8 mouse cellular contexts compared by ENCODE assay signal in genomic region chr12:40220001-40220570, GRCm38 (mm10). TPM values are rescaled to one million over a fixed set of nuclear protein-coding genes. Genes with fewer than 3 reads are reported as not detected.
DNase-seq lines count a peak whose midpoint lies in the region; ATAC-seq and TF ChIP-seq lines count a peak whose summit lies in the region.

No protein-coding gene starts in this region.

- H3K9ac ChIP-seq in forebrain, embryonic 11.5 days (ENCODE audit: low read length): peak overlapping the region; percentile 29; the same call in 1 of the 2 replicates
- H3K9ac ChIP-seq in limb, embryonic 11.5 days (ENCODE audit: low read length): no peak overlapping the region
- H3K9ac ChIP-seq in midbrain, embryonic 15.5 days: no peak overlapping the region

- TF ChIP-seq CTCF in thymus, adult 2 months (IDR thresholded peaks at IDR 0.05; ENCODE audit: borderline replicate concordance, control insufficient read depth, extremely low read depth, insufficient read depth, low read length, poor library complexity): no peak

- WGBS in forebrain, embryonic 11.5 days: 61% methylated on average over 3 of the region's 3 CpGs
- 70% methylated on average over 3 of the region's 3 CpGs for WGBS in hindbrain, embryonic 10.5 days
- WGBS in limb, embryonic 11.5 days: 60% methylated on average over 3 of the region's 3 CpGs
- 39% methylated on average over 3 of the region's 3 CpGs for WGBS in midbrain, embryonic 15.5 days
- 79% methylated on average over 3 of the region's 3 CpGs for WGBS in thymus, adult 2 months

- H3K4me1 ChIP-seq in forebrain, embryonic 11.5 days (replicated peaks; ENCODE audit: control insufficient read depth, insufficient read depth, low read length): peaks cover 5% of the 10 kb centered on the region; the same call in 1 of the 2 replicates
- peaks cover 25% of the 10 kb centered on the region for H3K4me1 ChIP-seq in hindbrain, embryonic 10.5 days (replicated peaks)
- H3K4me1 ChIP-seq in limb, embryonic 11.5 days (ENCODE audit: control insufficient read depth, insufficient read depth, low read length): peaks cover 8% of the 10 kb centered on the region; the same call in 1 of the 2 replicates
- peaks cover 20% of the 10 kb centered on the region for H3K4me1 ChIP-seq in midbrain, embryonic 15.5 days
- H3K4me1 ChIP-seq in thymus, adult 2 months (replicated peaks; ENCODE audit: control insufficient read depth, insufficient read depth, low read length): peaks cover 4% of the 10 kb centered on the region; the same call in 1 of the 2 replicates

- ATAC-seq in forebrain, embryonic 11.5 days (replicated peaks; ENCODE audit: low FRiP score): no peak
- no peak for ATAC-seq in limb, embryonic 11.5 days (ENCODE audit: insufficient number of reproducible peaks, low FRiP score, low TSS enrichment, low read depth)
- no peak for ATAC-seq in midbrain, embryonic 15.5 days (replicated peaks)

- no peaks in the 10 kb centered on the region for H3K27me3 ChIP-seq in forebrain, embryonic 11.5 days (ENCODE audit: control insufficient read depth, insufficient read depth, low read length)
- no peaks in the 10 kb centered on the region for H3K27me3 ChIP-seq in hindbrain, embryonic 10.5 days (ENCODE audit: insufficient read depth, poor library complexity, severe bottlenecking)
- no peaks in the 10 kb centered on the region for H3K27me3 ChIP-seq in limb, embryonic 11.5 days (ENCODE audit: control insufficient read depth, insufficient read depth, low read length)
- no peaks in the 10 kb centered on the region for H3K27me3 ChIP-seq in midbrain, embryonic 15.5 days (replicated peaks)
- no peaks in the 10 kb centered on the region for H3K27me3 ChIP-seq in thymus, adult 2 months (ENCODE audit: control insufficient read depth, insufficient read depth, low read length)

- no peaks in the 10 kb centered on the region for H3K9me3 ChIP-seq in forebrain, embryonic 11.5 days (ENCODE audit: control insufficient read depth, low read length)
- no peaks in the 10 kb centered on the region for H3K9me3 ChIP-seq in hindbrain, embryonic 10.5 days
- no peaks in the 10 kb centered on the region for H3K9me3 ChIP-seq in limb, embryonic 11.5 days (ENCODE audit: control insufficient read depth, low read length)
- no peaks in the 10 kb centered on the region for H3K9me3 ChIP-seq in midbrain, embryonic 15.5 days

- H3K4me3 ChIP-seq in forebrain, embryonic 11.5 days (ENCODE audit: low read depth, low read length): peak overlapping the region; percentile 8; the same call in 1 of the 2 replicates
- peak overlapping the region; percentile 94 for H3K4me3 ChIP-seq in hindbrain, embryonic 10.5 days
- 0 out of 2 replicates have a peak overlapping the region, but pooled peaks have one; percentile 94 for H3K4me3 ChIP-seq in limb, embryonic 11.5 days (ENCODE audit: low read depth, low read length)
- peak overlapping the region; percentile 88; the same call in 1 of the 2 replicates for H3K4me3 ChIP-seq in midbrain, embryonic 15.5 days
- no peak overlapping the region for H3K4me3 ChIP-seq in thymus, adult 2 months (ENCODE audit: control insufficient read depth, insufficient read depth, low read length)

- H3K36me3 ChIP-seq in forebrain, embryonic 11.5 days (ENCODE audit: control insufficient read depth, insufficient read depth, low read length): peaks cover 4% of the 10 kb centered on the region; the same call in 1 of the 2 replicates
- H3K36me3 ChIP-seq in hindbrain, embryonic 10.5 days: peaks cover 31% of the 10 kb centered on the region
- peaks cover 6% of the 10 kb centered on the region for H3K36me3 ChIP-seq in limb, embryonic 11.5 days (ENCODE audit: control insufficient read depth, insufficient read depth, low read length)
- peaks cover 13% of the 10 kb centered on the region; the same call in 1 of the 2 replicates for H3K36me3 ChIP-seq in midbrain, embryonic 15.5 days (replicated peaks)
- peaks cover 21% of the 10 kb centered on the region for H3K36me3 ChIP-seq in thymus, adult 2 months (ENCODE audit: control insufficient read depth, insufficient read depth, low read length)

- no peak overlapping the region for H3K27ac ChIP-seq in forebrain, embryonic 11.5 days (ENCODE audit: low read depth, low read length)
- H3K27ac ChIP-seq in hindbrain, embryonic 10.5 days: no peak overlapping the region
- no peak overlapping the region for H3K27ac ChIP-seq in limb, embryonic 11.5 days (replicated peaks; ENCODE audit: low read depth, low read length)
- H3K27ac ChIP-seq in midbrain, embryonic 15.5 days: peak overlapping the region; percentile 38; the same call in 1 of the 2 replicates
- no peak overlapping the region for H3K27ac ChIP-seq in thymus, adult 2 months (ENCODE audit: control insufficient read depth, insufficient read depth, low read length)

- peak; percentile 44 for DNase-seq in 3T3-L1 (ENCODE audit: low read depth, low spot score)
- peak; percentile 88 for DNase-seq in adipocyte (ENCODE audit: low spot score)
- no peak for DNase-seq in forebrain, embryonic 11.5 days (ENCODE audit: low spot score)
- DNase-seq in hindbrain, embryonic 10.5 days (ENCODE audit: low spot score): no peak
- DNase-seq in limb, embryonic 11.5 days (ENCODE audit: low spot score): no peak
- no peak for DNase-seq in thymus, adult 2 months
- no peak for DNase-seq in thymus, postnatal 4 days

- TF ChIP-seq POLR2A in thymus, adult 2 months (IDR thresholded peaks at IDR 0.05; ENCODE audit: control insufficient read depth, extremely low read depth, insufficient read depth, low read length, poor library complexity): no peak

- peak overlapping the region; percentile 59; the same call in 1 of the 2 replicates for H3K4me2 ChIP-seq in forebrain, embryonic 11.5 days (ENCODE audit: low read depth, low read length, severe bottlenecking)
- H3K4me2 ChIP-seq in limb, embryonic 11.5 days (ENCODE audit: low read depth, severe bottlenecking): peak overlapping the region; percentile 39; the same call in 1 of the 2 replicates
- peak overlapping the region; percentile 61 for H3K4me2 ChIP-seq in midbrain, embryonic 15.5 days

RNA-seq across cellular contexts. Expression of gene Lsmem1, which starts 20.8 kb away (rescaled TPM):
- polyA plus RNA-seq in forebrain, embryonic 11.5 days (2014; fragmentation: Nextera tagmentation; extraction: Ambion mirVana): not detected in 2 replicates
- not detected in 2 replicates for polyA plus RNA-seq in hindbrain, embryonic 10.5 days (2016; fragmentation: Nextera tagmentation; extraction: Ambion mirVana)
- not detected in 2 replicates for polyA plus RNA-seq in limb, embryonic 11.5 days (2014; fragmentation: Nextera tagmentation; extraction: Ambion mirVana)
- not detected in 2 replicates for polyA plus RNA-seq in midbrain, embryonic 15.5 days (2015; fragmentation: Nextera tagmentation; extraction: Ambion mirVana)
- 0.99 and 2.0 TPM in 2 replicates for polyA plus RNA-seq in thymus, adult 2 months (2012; rRNA removed)

RNA-seq across cellular contexts. Expression of gene Ifrd1, which starts 28.2 kb away (rescaled TPM):
- polyA plus RNA-seq in forebrain, embryonic 11.5 days (2014; fragmentation: Nextera tagmentation; extraction: Ambion mirVana): 200 and 201 TPM in 2 replicates
- polyA plus RNA-seq in hindbrain, embryonic 10.5 days (2016; fragmentation: Nextera tagmentation; extraction: Ambion mirVana): 125 and 146 TPM in 2 replicates
- 135 and 137 TPM in 2 replicates for polyA plus RNA-seq in limb, embryonic 11.5 days (2014; fragmentation: Nextera tagmentation; extraction: Ambion mirVana)
- 152 and 160 TPM in 2 replicates for polyA plus RNA-seq in midbrain, embryonic 15.5 days (2015; fragmentation: Nextera tagmentation; extraction: Ambion mirVana)
- polyA plus RNA-seq in thymus, adult 2 months (2012; rRNA removed): 23.4 and 27.9 TPM in 2 replicates

Comparison
In these comparisons a context has a peak if more than half of its experiments do, and no peak if none do; other contexts are left out.
1. DNase-seq: peak in 3T3-L1 (single experiment) and adipocyte (single experiment); none in forebrain, embryonic 11.5 days (single experiment), hindbrain, embryonic 10.5 days (single experiment), limb, embryonic 11.5 days (single experiment), thymus, adult 2 months (single experiment) and thymus, postnatal 4 days (single experiment).
2. Peak in every context shown above with its lines, with median percentiles within 50 percentile points of each other: H3K4me2 ChIP-seq.